Mouse (Mus musculus): Measurements from ENCODE around the gene Trip12.
A peak's percentile ranks its signal among the peaks of the same experiment; 100 is the strongest.

Gene Trip12

GRCm38 (mm10) chr1:84742156-84742555 lies 98.2 kb downstream of the Trip12 start:
- DNase-seq = no peak

DNA sequence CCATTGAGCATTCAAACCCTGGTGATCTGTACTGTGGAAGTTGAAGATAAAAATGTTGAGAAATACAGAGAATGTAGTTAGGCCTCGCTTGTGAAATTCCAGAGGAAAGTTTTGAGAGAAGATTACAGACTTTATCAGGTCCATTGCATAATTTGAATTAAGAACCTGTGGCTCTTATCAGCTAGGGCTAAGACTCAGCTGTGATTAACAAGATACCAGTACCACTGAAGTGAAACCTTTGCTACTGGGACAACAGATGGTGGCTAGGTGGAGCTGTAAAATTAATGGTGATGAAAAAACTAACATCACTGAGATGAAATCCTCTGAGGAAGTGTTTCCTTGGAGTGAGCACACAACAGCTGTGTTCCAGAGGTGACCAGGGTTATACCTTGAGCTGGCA lies 100.2 kb downstream of the Trip12 start:
- no peak for DNase-seq

DNA sequence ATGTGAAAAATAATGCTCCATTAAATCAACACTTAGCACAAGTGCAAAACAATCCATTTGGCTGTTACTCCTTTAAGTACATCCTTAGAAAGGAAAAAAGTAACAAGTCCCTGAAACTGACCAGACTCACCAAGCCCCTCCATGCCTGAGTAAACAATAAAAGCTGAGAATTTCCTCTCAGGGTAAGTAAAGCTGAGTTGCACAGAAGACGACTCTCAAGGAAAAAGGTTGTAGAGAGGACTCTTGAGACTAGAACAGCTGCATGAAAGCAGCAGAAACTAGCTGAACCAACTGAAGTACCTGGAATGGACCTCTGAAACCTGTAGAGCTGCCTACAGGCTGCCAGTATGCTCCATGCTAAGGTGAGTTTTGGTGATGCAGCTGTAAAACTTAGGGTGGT lies 103.2 kb downstream of the Trip12 start:
- DNase-seq = no peak

GRCm38 (mm10) chr1:84733799-84734198 lies 106.5 kb downstream of the Trip12 start:
- DNase-seq = peak in 1 of 2 experiments; percentile 26

DNA sequence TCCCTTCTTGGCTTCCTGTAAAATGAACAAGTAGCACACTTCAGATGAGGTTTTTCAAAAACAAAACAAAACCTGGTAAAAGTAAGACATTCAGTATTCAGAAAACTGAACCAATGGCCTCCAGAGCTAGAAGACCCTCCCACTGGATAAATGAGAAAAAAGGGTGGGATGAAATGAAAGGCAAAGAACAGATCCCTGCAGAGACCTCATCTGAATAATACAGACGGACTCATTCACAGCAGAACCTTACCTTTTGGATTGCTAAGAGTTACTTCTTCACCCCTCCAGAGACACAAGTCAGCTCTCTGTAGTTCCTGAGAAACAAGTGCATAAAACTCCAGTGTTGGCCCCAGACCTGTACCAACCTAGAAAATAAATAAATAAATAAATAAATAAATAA lies 108.6 kb downstream of the Trip12 start:
- DNase-seq = no peak

GRCm38 (mm10) chr1:84722841-84723240 lies 117.5 kb downstream of the Trip12 start:
- DNase-seq = no peak

- no peak for DNase-seq
Measured at GRCm38 (mm10) chr1:84722371-84722770, 117.9 kb downstream of the Trip12 start.

DNA sequence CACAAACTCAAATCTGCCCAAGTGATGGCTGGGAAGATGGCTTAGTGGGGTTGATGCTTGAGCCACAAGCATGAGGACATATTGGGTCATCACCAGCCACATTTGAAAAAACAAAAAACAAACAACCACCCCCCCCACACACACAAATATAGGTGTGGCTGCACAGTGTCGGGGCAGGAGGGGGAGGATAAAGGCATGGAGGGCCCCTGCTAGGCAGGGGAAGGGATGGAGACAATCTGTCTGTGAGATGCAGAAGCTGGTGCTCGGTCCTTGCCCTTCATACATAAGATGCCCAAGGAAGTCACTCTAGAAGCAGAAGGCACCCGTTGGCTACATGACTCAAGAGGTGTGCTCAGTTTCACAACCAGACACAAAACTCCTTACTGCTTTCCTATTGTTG lies 118.4 kb downstream of the Trip12 start:
- no peak for DNase-seq

DNA sequence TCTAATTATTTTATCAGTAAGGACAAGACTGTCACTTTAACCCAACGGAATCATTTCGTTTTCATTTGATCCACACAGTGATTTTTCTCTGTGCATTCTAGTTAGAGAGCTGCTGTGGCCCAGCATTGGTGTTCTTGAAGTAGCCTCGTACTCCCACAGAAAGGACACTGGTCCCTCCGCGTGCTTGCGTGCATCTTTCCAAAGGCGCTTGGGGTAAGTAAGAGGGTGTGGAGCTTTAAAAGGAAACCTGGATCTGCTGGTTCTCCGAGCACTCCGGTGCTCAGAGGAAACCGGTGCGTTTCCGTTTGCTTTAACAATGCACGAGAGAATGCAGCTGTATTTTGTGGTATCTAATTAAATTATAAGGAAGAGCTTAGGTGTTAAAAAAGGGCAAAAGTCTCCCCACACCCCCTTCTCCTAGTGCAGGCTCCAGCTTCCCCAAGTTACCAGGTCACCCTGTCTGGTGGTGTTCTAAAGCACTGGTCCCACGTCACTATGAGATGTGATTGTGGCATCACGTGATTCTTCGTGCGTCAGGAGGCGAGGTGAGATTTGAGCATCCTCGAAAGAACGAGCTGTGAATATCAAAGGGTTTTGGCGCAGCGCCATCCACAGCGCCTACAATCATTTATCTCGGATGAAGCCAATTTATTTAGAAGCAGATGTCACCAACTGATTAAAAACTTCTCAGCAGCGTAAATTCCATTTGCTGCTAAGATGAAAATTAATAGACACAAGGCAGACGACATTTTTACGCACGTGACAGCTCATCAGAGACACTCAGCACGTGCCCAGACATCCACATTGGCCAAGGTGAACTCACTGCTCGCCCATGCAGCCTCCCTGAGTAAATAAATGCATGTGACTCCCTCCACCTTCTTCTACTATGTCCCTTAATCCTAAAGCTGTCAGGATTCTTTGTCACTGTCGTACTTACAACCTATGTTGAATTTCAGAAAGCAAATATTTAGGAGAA lies 130.2 kb downstream of the Trip12 start:
- peak; percentile 45 to 59 for DNase-seq

DNA sequence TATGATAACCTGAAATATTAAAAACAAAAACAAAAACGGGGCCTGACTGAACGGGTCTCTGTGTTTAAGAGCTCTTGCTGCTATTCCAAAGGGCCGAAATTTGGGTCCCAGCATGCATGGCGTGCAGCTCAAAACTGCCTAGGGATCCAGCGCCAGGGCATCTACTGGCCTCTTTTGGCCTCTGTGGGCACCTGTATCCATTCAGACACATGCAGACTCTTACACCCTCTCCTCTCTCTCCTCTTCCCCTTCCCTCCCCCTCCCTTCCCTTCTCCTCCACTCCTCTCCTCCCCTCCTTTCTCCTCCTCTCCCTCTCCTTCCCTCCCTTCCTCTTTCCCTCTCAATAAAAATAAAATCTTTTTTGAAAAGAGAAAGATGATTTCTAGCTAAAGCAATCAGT lies 130.9 kb downstream of the Trip12 start:
- peak; percentile 43 to 44 for DNase-seq

DNA sequence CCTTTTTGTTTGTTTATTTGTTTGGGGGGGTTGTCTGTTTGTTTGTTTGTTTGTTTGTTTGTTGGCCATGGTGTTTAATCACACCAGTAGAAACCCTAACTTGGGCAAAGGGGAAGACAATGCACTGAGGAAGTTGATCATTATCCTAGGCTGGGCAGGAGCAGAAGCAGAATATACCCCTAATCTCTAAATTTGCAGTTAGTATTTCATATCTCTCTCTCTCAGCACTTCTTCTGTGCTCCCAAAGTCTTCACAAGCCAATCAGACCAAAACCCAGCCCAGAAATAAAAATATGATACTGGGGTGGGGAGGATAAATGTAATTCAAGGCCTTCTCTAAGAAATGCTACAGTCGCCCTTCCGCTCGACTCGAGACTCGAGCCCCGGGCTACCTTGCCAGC lies 140.1 kb downstream of the Trip12 start:
- no peak for DNase-seq

- DNase-seq = peak; percentile 77 to 85
Measured at GRCm38 (mm10) chr1:84697136-84697535, 143.2 kb downstream of the Trip12 start.

- peak; percentile 68 to 69 for DNase-seq
Measured at GRCm38 (mm10) chr1:84695517-84696411, 144.6 kb downstream of the Trip12 start, which contains the start of gene Dner. Dner (minus strand) TSS chr1:84696221.

DNA sequence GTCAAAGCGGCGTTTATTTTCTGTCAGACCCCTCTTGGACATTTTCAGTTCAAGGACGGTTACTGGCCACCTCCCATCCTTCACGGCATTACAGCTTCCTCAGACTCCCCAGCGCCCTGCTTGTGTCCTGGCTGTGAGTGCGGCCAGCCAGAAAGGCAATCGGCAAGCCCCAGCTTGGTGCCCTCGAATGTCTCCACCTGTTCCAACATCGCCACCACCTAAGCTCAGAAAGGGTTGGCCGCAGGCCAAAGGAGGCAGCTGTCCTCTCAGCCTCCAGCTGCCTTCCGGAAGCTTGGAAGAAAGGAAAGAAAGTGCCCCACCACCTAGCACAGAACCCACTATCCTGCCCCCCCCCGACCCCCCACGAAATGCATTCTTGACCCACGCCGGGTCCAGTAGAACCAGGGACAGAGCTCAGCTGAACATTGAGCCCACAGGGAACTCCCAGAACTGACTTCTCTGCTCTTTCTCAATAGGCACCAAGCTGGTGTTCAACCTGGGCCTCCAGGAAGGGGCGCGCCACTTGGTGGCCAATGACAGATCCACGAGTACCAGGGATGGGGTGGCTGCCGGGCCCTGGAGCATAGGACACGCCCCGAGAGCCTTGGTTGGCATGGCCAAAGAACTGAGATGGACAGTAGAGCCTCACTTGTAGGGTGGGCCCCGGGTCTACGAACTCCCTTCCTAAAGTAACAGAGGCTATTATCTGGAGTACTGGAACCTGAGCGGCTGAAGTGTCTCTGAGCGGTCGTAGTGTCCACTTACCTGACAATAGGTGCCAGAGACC lies 145.4 kb downstream of the Trip12 start:
- peak; percentile 53 to 59 for DNase-seq

DNA sequence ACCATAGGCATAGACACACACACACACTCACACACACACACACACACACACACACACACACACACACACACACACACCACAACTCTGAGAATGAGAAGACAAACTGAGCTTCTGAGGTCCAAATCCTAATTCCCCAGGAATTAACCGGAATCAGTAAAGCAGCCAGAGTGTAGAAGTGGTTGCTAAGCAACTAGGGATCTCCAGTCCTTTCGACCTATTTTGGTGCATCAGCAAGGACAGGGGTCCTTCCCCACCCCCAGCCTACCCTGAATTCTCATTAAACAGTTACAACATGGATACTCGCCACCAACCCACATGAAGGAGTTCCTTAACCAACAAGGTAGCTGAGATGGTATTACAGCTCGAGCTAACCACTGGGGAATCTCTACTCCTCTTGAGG lies 162.4 kb downstream of the Trip12 start:
- no peak for DNase-seq
